Mouse (Mus musculus): ENCODE data around the gene Gxylt1.
"Not testable (repeated sequence)": the region's sequence is repeated elsewhere in the genome, so short reads cannot be mapped to it uniquely, and the experiment has no call there.

Gxylt1 gene

GRCm38 (mm10) chr15:93274679-93275583 is at the start of gene Gxylt1:
Gxylt1 (minus strand) TSS chr15:93275179.
- peak; percentile 97 for DNase-seq (ENCODE audit: low read depth, low spot score)

- no peak for DNase-seq (ENCODE audit: low read depth, low spot score)
Measured at GRCm38 (mm10) chr15:93318781-93319180, 43.8 kb upstream of the Gxylt1 start.

GRCm38 (mm10) chr15:93310304-93310703 is 35.3 kb upstream of the Gxylt1 start:
- not testable (repeated sequence) for DNase-seq (ENCODE audit: low read depth, low spot score)

DNA sequence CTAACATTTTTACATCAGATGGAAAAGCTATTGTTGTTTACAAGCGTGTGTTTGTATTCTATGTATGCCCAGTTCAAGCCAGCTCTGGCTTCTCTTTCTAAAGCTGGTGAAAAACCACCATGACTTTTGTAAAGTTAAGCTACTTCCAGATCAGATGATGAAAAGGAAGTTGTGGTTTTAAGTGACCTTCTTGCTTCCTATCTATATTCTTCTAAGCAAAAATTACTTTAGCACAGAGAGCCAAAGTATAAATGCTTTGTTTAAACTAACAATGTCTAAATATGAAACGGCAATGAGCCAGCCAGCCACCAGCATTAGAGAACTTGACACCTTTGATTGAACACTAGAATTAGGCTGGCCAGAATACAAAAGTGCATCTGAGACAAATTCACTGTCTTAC is 23.2 kb upstream of the Gxylt1 start:
- peak; percentile 41 for DNase-seq (ENCODE audit: low read depth, low spot score)

DNA sequence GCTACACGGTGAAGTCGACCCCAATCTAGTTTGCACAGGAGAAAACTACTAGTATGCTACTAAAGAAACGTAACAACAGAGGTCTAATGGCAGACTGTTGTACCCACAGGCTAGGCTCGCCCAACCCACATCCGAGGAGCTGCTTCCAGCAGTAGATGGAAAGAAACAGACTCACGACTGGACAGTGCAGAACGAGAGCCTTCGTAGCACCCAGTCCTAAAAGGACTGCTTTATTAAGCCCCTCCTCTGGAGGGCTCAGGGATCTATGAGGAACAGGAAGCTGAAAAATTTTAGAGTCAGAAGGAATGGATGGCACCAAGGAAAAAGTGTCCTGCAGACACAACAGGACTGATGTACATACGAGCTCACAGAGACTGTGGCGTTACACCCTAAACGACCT is 19.5 kb upstream of the Gxylt1 start:
- DNase-seq (ENCODE audit: low read depth, low spot score), result no peak

DNA sequence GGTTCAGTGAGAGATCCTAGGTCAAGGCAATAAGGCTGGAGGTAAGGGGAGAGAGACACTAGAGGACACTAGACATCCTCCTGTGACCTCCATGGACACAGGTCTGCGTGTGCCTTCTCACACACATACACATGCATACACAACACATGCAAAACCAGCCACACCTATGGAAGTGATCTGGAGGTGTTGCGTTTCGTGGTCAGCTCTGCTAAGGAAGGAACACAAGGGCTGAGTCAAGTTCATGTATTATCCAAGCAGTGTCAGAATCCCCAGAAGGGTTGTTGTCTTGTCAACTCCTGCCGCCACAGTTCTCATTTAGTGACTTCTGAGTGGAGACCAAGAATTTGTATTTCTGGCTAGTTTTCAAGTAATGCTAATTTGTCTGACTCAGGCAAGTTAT is 13.3 kb upstream of the Gxylt1 start:
- DNase-seq (ENCODE audit: low read depth, low spot score), result no peak

GRCm38 (mm10) chr15:93287628-93288027 is 12.6 kb upstream of the Gxylt1 start:
- no peak for DNase-seq (ENCODE audit: low read depth, low spot score)

- no peak for DNase-seq (ENCODE audit: low read depth, low spot score)
Measured at GRCm38 (mm10) chr15:93285244-93285643, 10.3 kb upstream of the Gxylt1 start.

DNA sequence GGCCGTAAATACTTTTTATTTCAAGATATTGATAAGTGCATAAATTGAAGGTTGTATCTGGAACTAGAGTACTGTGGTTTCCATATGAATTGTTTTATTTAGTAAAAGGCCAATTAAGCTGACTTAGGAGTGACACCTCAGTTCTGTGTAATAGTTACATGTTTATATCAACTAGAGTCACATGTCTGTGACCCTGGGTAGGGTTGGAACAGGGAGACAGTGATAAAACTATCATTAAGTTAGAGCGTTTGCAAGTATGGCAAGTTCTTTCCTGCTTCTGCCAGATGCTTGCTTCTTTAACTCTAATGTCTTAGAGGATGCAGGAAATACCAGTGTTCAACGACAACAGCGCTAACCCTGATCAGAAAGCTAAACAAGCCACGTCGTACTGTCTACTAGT is 9.3 kb upstream of the Gxylt1 start:
- DNase-seq (ENCODE audit: low read depth, low spot score), result no peak

DNA sequence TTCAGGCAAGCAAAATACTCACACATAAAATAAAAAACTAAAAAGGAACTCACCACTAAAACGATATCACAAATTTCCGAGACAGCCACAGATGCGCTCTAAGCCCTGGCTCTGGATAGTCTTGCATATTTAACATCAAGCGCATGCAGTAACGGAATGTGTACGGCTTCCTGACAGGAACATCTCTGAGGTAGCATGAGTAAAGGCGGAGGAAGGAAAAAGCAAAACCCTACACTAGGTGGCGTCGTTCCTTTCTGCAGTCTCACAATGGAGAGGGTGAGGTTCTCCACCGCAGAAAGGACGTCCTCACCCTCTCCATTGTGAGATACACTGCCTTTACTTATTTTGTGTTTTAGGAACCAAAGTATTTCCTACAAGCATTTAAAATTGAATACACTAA is 8.4 kb upstream of the Gxylt1 start:
- peak; percentile 19 for DNase-seq (ENCODE audit: low read depth, low spot score)

- DNase-seq (ENCODE audit: low read depth, low spot score), result peak; percentile 13
Measured at GRCm38 (mm10) chr15:93276276-93276675, 1.3 kb upstream of the Gxylt1 start.

DNA sequence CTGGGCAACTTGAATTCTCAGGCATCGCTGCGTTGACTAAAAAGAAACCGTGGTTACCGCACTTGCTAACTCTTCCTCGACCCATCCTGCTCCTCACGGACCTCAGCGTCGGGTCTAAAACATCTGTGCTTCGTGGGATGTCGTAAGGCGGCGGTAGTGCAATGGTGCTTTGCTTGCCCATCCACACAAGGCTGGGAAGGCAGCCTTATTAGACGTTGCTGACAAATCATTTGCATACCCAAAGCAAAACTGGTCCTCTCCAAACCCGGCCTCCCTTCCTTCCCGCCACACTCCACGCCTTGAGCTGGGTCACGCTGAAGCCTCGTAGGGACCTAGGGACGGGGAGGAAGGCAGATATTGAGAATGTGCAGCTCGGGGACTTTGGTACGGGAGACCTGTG is 644 bp upstream of the Gxylt1 start:
- no peak for DNase-seq (ENCODE audit: low read depth, low spot score)

GRCm38 (mm10) chr15:93273788-93274678 is 946 bp downstream of the Gxylt1 start:
- no peak for DNase-seq (ENCODE audit: low read depth, low spot score)

GRCm38 (mm10) chr15:93272948-93273347 is 2.0 kb downstream of the Gxylt1 start:
- DNase-seq (ENCODE audit: low read depth, low spot score), result peak; percentile 42

DNA sequence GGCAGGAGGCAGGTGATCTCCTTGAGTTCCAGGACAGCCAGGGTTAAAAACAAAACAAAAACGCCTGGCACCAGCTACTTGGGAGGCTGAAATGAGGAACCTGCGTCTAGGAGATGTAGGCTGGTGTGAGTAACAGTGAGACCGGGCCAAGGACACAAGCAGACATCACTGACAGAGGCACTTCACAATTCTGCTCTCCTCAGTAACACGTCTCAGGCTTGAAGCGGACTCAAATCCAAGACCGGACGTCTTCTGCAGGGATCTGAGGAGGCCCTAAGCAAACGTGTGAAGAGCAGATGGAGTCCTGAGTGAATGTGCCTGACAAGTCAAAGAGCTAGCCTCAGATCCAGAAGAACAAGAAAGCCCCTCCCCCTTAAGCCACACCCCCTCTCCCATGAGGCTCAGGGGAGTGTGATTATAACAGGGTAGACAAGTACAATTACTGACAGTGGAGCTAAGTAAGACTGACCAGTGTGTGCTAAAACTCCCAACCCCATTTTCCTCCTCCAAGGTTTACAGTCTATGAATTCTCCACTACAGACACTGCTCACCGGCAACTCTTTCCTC is 4.6 kb downstream of the Gxylt1 start:
- no peak for DNase-seq (ENCODE audit: low read depth, low spot score)

DNA sequence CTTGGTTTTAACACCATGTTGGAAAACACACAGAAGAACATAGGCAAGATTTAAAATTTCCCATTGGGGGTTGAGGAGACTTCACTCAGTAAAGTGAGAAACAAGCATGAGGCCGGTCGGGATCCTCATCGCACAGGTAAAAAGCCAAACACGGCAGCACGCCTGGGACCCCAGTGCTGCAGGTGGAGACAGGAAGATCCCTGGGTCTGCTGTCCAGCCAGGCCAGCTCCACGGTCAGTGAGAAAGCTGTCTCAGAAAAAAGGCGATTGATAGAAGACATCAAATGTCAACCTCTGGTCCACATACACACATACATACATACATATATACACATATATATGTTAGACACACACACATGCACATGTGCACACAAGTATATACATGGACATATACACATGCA is 5.4 kb downstream of the Gxylt1 start:
- DNase-seq (ENCODE audit: low read depth, low spot score), result no peak

- no peak for DNase-seq (ENCODE audit: low read depth, low spot score)
Measured at GRCm38 (mm10) chr15:93268001-93268400, 7.0 kb downstream of the Gxylt1 start.

- DNase-seq (ENCODE audit: low read depth, low spot score), result no peak
Measured at GRCm38 (mm10) chr15:93267479-93267878, 7.5 kb downstream of the Gxylt1 start.

GRCm38 (mm10) chr15:93266361-93266760 is 8.6 kb downstream of the Gxylt1 start:
- DNase-seq (ENCODE audit: low read depth, low spot score), result no peak

- DNase-seq (ENCODE audit: low read depth, low spot score), result no peak
Measured at GRCm38 (mm10) chr15:93265728-93266127, 9.3 kb downstream of the Gxylt1 start.

GRCm38 (mm10) chr15:93265231-93265630 is 9.7 kb downstream of the Gxylt1 start:
- DNase-seq (ENCODE audit: low read depth, low spot score), result no peak

DNA sequence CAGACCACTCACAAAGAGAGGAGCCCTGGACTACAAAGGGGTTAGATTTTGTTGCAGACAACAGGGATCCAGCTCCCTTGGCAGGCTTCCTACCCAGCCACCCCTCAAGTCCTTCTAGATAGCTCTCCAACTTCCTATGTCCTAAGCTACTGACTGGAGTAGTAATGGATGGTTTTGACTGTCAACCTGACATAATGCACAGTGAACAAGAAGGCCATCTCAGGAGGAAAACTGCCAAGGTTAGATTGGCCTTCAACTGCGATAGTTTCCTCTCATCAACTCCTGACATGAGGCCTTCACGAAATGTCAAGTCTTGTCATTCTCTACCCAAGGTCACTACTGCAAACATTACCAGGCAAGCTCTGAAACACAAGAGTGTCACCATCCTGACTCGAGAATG is 10.8 kb downstream of the Gxylt1 start:
- DNase-seq (ENCODE audit: low read depth, low spot score), result no peak
